ENCODE assay signal across 12 mouse cellular contexts in genomic region chr4:154655134-154655910, GRCm38 (mm10). TPM values are rescaled to one million over a fixed set of nuclear protein-coding genes. Genes with fewer than 3 reads are reported as not detected.
A peak's percentile ranks its signal among the peaks of the same experiment; 100 is the strongest.
DNase-seq lines count a peak whose midpoint lies in the region; ATAC-seq lines count a peak whose summit lies in the region.
"Had no signal": no experiment of that assay in that cellular context is flagged by ENCODE, and none has a peak within 500 bp of the region (broad histone marks: within the 10 kb centered on the region; RNA-seq: fewer than 3 reads in every experiment).

No protein-coding gene starts in this region.

- DNase-seq in cerebellum, adult 9-11 months = peak; percentile 18
- DNase-seq in cerebellum, adult 8-10 months = no peak
- peak; percentile 51 for DNase-seq in layer of hippocampus, adult 11-12 months (ENCODE audit: low spot score)
- DNase-seq in layer of hippocampus, adult 9-10 months (ENCODE audit: low spot score) = no peak
- DNase-seq in ZHBTc4 (ENCODE audit: low read depth, low spot score) (peak; percentile 89), MN1 (ENCODE audit: low spot score) (no peak)
- peak; percentile 70 for DNase-seq in layer of hippocampus, adult 9-11 months
- DNase-seq: cerebellum, adult 11 months had no signal

- no peak for ATAC-seq in erythroblast, adult 5-6 weeks (replicated peaks; ENCODE audit: low FRiP score, poor library complexity, severe bottlenecking)
- ATAC-seq: liver, embryonic 12.5 days; midbrain, embryonic 13.5 days had no signal

RNA-seq across cellular contexts. Expression of gene Actrt2, which starts 12.3 kb away (rescaled TPM):
- not detected in 2 replicates for total RNA-seq in erythroblast, adult 5-6 weeks (2015; ENCODE audit: low replicate concordance)
- total RNA-seq in erythroblast, adult 5-6 weeks (2017; ENCODE audit: low replicate concordance) = not detected in 2 replicates
- total RNA-seq: layer of hippocampus, postnatal 25 days had no signal

RNA-seq across cellular contexts. Expression of gene Prdm16, which starts 18.6 kb away (rescaled TPM):
- 2.1 TPM in 1 of 2 replicates, not detected in the other for total RNA-seq in erythroblast, adult 5-6 weeks (2015; ENCODE audit: low replicate concordance)
- 1.7 and 3.0 TPM in 2 replicates for total RNA-seq in erythroblast, adult 5-6 weeks (2017; ENCODE audit: low replicate concordance)

Comparison
In these comparisons a context has a peak if more than half of its experiments do, and no peak if none do; other contexts are left out.
1. DNase-seq: peak in cerebellum, adult 9-11 months (single experiment), layer of hippocampus, adult 11-12 months (single experiment), ZHBTc4 (single experiment) and layer of hippocampus, adult 9-11 months (single experiment); none in cerebellum, adult 8-10 months (single experiment), layer of hippocampus, adult 9-10 months (single experiment) and MN1 (single experiment).